Mouse (Mus musculus): ENCODE data around the gene Txn1.

Txn1 gene

DNA sequence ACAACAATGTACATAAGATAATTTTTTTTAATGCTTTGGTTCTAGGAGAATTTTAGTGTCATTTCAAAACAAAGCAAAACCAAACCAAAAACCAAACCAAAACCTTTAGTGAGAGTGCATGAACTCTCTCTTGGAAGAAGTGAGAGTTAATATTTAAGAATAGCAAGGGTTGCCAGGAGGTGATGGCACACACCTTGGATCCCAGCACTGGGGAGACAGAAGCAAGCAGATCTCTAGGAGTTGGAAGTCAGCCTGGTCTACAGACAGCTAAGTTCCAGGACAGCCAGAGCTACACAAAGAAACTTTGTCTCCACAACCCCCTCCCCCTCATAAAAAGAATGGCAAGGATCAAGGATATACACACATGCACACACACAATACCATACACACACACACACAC lies 43.2 kb downstream of the Txn1 start:
- in situ Hi-C loops (cut with MboI; ENCODE audit: low pct_unique_long_range_greater_than_20kb in 1 of 2, low sequenced_read_pairs in 2 of 2, unreplicated experiment in 1 of 2) = no loop called here

DNA sequence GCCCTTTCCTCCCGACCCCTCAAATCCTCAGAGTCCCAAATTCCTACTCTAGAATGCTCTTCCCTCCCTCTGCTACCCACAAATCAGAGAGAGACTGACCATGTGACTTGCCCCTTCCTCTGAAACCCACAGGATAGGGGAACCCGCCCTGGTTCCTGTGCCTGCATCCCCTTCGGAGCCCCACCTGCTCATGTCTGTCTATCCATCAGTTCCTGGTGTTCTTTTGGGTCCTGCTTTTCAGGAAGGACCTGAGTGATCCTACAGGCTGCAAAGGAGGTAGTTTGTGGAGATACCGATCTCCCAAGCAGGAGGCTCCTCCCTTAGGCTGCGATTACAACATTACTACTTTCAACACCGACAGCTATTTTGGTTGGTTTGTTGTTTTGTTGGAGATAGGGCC lies 47.4 kb downstream of the Txn1 start:
- in situ Hi-C loops (cut with MboI; ENCODE audit: low pct_unique_long_range_greater_than_20kb in 1 of 2, low sequenced_read_pairs in 2 of 2, unreplicated experiment in 1 of 2) = loop anchor here (10.0 kb wide), 3 partner anchors 166 to 346 kb away; no protein-coding TSS in a partner anchor

DNA sequence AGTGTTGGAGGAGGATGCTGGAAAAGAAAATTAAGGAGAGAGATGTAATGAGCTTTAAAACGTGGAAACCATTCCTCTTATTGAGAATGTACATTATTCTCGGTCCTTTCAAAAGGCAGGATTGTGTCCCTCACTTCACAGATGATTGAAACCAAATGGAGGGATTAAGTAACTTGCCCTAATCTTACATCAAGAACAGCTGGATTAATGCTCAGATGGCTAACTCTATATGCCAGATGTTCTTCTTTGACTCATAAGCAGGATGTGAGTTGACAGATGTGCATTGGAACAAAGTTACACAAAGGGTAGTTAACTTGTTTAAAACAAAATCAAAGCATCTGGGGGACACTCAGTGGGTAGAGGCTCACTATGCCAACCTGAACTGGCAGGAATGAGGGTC lies 49.5 kb downstream of the Txn1 start:
- in situ Hi-C loops (cut with MboI; ENCODE audit: low pct_unique_long_range_greater_than_20kb in 1 of 2, low sequenced_read_pairs in 2 of 2, unreplicated experiment in 1 of 2) = loop anchor here (10.0 kb wide), 3 partner anchors 168 to 348 kb away; no protein-coding TSS in a partner anchor

DNA sequence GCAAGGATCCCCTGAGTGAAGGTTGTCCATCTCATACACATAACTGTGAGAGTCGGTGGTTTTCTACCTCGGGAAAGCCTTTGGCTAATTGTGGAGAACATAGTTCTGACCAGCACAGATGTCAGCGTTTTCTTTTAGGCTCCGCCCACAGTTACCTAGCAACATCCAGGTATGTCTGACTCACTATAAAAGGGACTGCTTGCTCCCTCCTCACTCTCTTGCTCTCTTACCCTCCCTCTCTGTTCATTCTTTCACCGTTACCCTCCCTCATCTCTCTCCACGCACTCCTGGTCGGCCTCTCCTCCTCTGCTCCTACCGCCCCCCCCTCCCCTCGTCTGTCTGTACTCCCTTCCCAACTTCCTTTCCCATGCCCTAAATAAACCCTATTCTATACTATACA lies 51.6 kb downstream of the Txn1 start:
- in situ Hi-C loops (cut with MboI; ENCODE audit: low pct_unique_long_range_greater_than_20kb in 1 of 2, low sequenced_read_pairs in 2 of 2, unreplicated experiment in 1 of 2) = loop anchor here (10.0 kb wide), 3 partner anchors 170 to 350 kb away; no protein-coding TSS in a partner anchor

DNA sequence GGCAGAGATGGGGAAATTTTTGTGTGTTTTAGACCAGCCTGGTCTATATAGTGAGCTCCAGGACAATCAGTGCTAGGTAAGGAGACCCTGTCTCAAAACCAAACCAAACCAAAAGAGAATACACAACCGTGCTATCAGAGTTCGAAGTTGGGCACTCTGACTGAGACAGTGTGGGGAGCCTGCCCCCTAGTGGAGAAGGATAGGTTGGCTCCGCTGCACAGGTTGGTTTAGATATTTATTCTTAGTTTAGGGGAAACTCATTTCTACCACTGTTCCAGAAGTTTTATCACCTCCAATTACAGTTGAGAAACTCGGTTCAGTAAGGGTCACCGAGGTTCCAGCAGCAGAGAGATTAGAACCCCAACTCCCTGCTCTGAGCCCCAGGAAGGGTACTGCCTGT lies 52.0 kb downstream of the Txn1 start:
- in situ Hi-C loops (cut with MboI; ENCODE audit: low pct_unique_long_range_greater_than_20kb in 1 of 2, low sequenced_read_pairs in 2 of 2, unreplicated experiment in 1 of 2) = loop anchor here (10.0 kb wide), 3 partner anchors 171 to 351 kb away; no protein-coding TSS in a partner anchor

DNA sequence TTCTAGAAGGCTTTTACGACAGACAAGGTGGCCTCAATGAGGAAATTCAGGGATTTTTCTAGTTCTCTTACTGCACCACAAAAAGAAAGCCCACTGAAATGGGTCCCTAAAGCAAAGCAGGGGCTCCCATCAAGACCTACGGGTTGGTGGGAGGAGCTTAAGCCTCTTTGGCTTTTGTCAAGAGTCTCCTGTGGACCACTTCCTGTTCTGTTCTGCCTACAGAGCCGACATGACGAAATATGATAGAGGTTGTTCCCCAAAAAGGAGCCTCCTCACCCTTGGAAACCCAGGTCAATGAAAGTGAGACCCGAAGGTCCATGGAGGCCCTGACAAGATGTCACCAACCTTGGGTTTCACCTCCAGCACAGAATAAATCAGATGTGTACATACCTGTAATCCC lies 53.6 kb downstream of the Txn1 start:
- in situ Hi-C loops (cut with MboI; ENCODE audit: low pct_unique_long_range_greater_than_20kb in 1 of 2, low sequenced_read_pairs in 2 of 2, unreplicated experiment in 1 of 2) = loop anchor here (10.0 kb wide), 3 partner anchors 172 to 352 kb away; no protein-coding TSS in a partner anchor

DNA sequence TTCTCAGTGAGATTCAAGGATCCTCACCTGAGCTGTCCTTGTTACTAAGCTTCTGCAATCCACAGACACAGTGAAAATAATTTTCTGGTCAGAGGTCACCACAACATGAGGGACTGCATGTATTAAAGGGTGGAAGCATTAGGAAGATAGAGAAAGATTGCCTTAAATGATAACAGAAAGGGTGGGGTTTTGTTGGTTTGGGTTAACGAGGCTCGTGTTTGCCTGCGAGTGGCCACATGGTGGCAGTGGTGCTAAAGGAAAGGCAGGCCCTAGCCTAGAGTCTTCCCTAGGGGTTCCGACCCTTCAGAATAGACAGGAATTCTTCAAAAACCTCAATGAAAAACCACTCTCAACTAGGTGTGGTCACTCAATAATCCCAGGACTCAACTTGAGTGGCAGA lies 55.0 kb downstream of the Txn1 start:
- in situ Hi-C loops (cut with MboI; ENCODE audit: low pct_unique_long_range_greater_than_20kb in 1 of 2, low sequenced_read_pairs in 2 of 2, unreplicated experiment in 1 of 2) = loop anchor here (10.0 kb wide), 3 partner anchors 174 to 354 kb away; no protein-coding TSS in a partner anchor

DNA sequence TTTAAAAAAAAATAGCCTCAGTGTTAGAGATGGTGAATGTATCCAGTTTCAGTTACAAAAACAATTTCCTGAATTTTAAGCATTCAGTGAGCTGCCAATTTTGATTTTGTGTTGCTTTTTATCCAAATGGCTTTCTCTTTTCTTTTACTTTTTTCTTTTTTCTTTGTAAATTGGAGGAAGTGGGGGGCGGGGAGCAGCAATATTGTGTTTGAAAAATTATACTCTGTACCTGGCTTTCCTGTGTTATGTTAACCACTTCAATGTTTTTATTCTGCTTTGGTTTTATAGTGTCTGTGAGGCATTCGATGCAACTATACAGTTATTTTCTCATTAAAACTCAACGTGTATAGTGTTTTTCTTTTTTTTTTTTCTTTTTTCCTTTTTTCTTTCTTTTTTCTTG lies 59.6 kb downstream of the Txn1 start:
- in situ Hi-C loops (cut with MboI; ENCODE audit: low pct_unique_long_range_greater_than_20kb in 1 of 2, low sequenced_read_pairs in 2 of 2, unreplicated experiment in 1 of 2) = loop anchor here in 1 of 2 experiments (5.0 kb wide), 1 partner anchor 224 kb away; no protein-coding TSS in a partner anchor

DNA sequence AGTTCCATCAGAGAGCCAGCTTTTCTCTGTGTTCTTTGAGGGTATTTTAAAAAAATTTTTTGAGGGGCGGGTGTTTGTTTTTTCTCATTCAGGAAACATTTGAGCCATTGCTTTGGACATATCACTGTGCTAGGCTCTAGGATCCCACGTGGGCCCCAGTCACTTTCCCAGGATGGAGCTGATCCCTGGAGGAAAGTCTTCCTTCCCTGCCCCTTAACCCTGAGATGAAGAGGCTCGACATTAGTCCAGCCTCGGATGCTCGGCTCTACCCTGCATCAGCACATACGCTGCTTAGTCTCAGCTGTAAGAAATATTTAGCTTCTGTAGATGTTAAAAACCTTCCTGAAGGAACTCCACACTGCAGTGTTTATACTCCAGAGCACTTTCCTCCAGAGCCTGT lies 60.3 kb downstream of the Txn1 start:
- in situ Hi-C loops (cut with MboI; ENCODE audit: low pct_unique_long_range_greater_than_20kb in 1 of 2, low sequenced_read_pairs in 2 of 2, unreplicated experiment in 1 of 2) = loop anchor here in 1 of 2 experiments (5.0 kb wide), 1 partner anchor 224 kb away; no protein-coding TSS in a partner anchor

DNA sequence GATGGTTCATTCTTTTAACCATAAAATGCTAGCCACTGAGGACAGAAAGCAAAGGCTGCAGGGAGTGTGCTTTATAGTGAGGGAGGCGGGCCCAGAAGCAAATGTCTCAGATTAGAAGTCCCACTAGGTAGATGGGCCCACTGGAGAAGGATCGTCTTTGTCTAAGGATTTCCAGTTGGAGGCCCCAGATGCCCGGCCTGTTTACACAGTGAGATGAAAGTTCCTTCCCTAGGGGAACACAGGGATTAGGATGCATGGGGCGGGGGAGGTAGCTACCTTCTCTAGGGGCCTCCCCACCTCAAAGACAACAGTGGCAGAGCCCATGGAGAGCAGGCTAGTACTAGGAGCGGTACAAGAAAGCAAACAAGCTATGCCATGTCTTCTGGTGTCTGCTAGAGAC lies 61.1 kb downstream of the Txn1 start:
- in situ Hi-C loops (cut with MboI; ENCODE audit: low pct_unique_long_range_greater_than_20kb in 1 of 2, low sequenced_read_pairs in 2 of 2, unreplicated experiment in 1 of 2) = loop anchor here in 1 of 2 experiments (5.0 kb wide), 1 partner anchor 223 kb away; no protein-coding TSS in a partner anchor
